Mouse (Mus musculus) megakaryocyte, embryonic 14.5 days (primary cell): ENCODE data around the gene Ube2f.

Experiments
- FLI1 ChIP-seq: IDR thresholded peaks from 2 replicates; pipeline ENCODE4 v1.6.1; 2012; ENCODE audit warnings: low read length, inconsistent platforms, mixed read lengths
- GATA1 ChIP-seq: IDR thresholded peaks from 3 replicates; pipeline ENCODE4 v1.6.1; 2012; ENCODE audit warnings: mixed read lengths, low read length, inconsistent platforms, borderline replicate concordance

GRCm38 (mm10) chr1:91272260-91272659, 22.2 kb downstream of the Ube2f start:
- TF ChIP-seq GATA1 = no peak
- TF ChIP-seq FLI1 = no peak
